24 mouse cellular contexts compared by ENCODE assay signal in genomic region chr11:115693979-115694578, GRCm38 (mm10). TPM values are rescaled to one million over a fixed set of nuclear protein-coding genes. Genes with fewer than 3 reads are reported as not detected.
DNase-seq lines count a peak whose midpoint lies in the region; ATAC-seq and TF ChIP-seq lines count a peak whose summit lies in the region.
"Had no signal": no experiment of that assay in that cellular context is flagged by ENCODE, and none has a peak within 500 bp of the region (broad histone marks: within the 10 kb centered on the region; RNA-seq: fewer than 3 reads in every experiment).

No protein-coding gene starts in this region.

- TF ChIP-seq CTCF in gastrocnemius, adult 2 months (IDR thresholded peaks at IDR 0.05) = no peak

- no peak overlapping the region for H3K4me3 ChIP-seq in gastrocnemius, adult 2 months
- H3K4me3 ChIP-seq in heart, embryonic 16.5 days (ENCODE audit: low read length) = no peak overlapping the region
- no peak overlapping the region for H3K4me3 ChIP-seq in macrophage (ENCODE audit: inconsistent target)
- H3K4me3 ChIP-seq: embryonic facial prominence, embryonic 15.5 days; forebrain, embryonic 15.5 days; hindbrain, embryonic 12.5 days; kidney, embryonic 15.5 days; limb, embryonic 12.5 days had no signal

- ATAC-seq in heart, embryonic 16.5 days (replicated peaks; ENCODE audit: extremely low read depth, insufficient read depth, low FRiP score) = no peak
- ATAC-seq: CD4-positive, CD25-positive, alpha-beta regulatory T cell, adult 4 months; forebrain, embryonic 15.5 days; lung, postnatal 0 days had no signal

- DNase-seq in gastrocnemius, adult 2 months = no peak
- DNase-seq in gastrocnemius, postnatal 14 days = no peak
- no peak for DNase-seq in heart, postnatal 10 days
- peak; percentile 57 for DNase-seq in 416B (ENCODE audit: low read depth)
- no peak for DNase-seq in urinary bladder, adult 18-20 months (ENCODE audit: low spot score in 2 of 2)
- no peak for DNase-seq in cerebellum, adult 11-12 months
- DNase-seq: adrenal gland, postnatal 10 days; cerebellum, adult 9-11 months; gastrocnemius, postnatal 10 days; kidney, adult 11 months; kidney, postnatal 36 days; midbrain, embryonic 14.5 days; right cerebral cortex, postnatal 14 days; thymus, adult 2 months had no signal

- 77% methylated on average over 12 of the region's 12 CpGs for WGBS in heart, embryonic 16.5 days
- WGBS in macrophage (ENCODE audit: missing documents) = 82% methylated on average over 12 of the region's 12 CpGs

- peak overlapping the region; percentile 89 for H3K27ac ChIP-seq in gastrocnemius, adult 2 months
- peak overlapping the region; percentile 59 for H3K27ac ChIP-seq in heart, embryonic 16.5 days (ENCODE audit: low read length)
- H3K27ac ChIP-seq in macrophage = peak overlapping the region; percentile 99
- H3K27ac ChIP-seq: embryonic facial prominence, embryonic 15.5 days; forebrain, embryonic 15.5 days; hindbrain, embryonic 12.5 days; kidney, embryonic 15.5 days; limb, embryonic 12.5 days; stomach, postnatal 0 days had no signal

- H3K4me1 ChIP-seq in heart, embryonic 16.5 days (ENCODE audit: control insufficient read depth, insufficient read depth, low read length) = peaks cover 76% of the 10 kb centered on the region

- no peak overlapping the region for H3K4me2 ChIP-seq in heart, embryonic 16.5 days (ENCODE audit: low read depth, low read length)
- H3K4me2 ChIP-seq: embryonic facial prominence, embryonic 15.5 days; forebrain, embryonic 15.5 days; hindbrain, embryonic 12.5 days; kidney, embryonic 15.5 days; limb, embryonic 12.5 days had no signal

- peaks cover 94% of the 10 kb centered on the region for H3K79me2 ChIP-seq in macrophage (ENCODE audit: inconsistent target)

- no peaks in the 10 kb centered on the region for H3K27me3 ChIP-seq in heart, embryonic 16.5 days (ENCODE audit: control insufficient read depth, insufficient read depth, low read length)
- H3K27me3 ChIP-seq: embryonic facial prominence, embryonic 15.5 days; forebrain, embryonic 15.5 days; hindbrain, embryonic 12.5 days; kidney, embryonic 15.5 days; limb, embryonic 12.5 days had no signal

- H3K36me3 ChIP-seq in heart, embryonic 16.5 days (ENCODE audit: control insufficient read depth, insufficient read depth) = peaks cover 5% of the 10 kb centered on the region; the same call in 1 of the 2 replicates
- H3K36me3 ChIP-seq in macrophage (ENCODE audit: inconsistent target) = peaks cover 11% of the 10 kb centered on the region

- intact Hi-C loops in gastrocnemius, adult 2 months (cut with DNase I) = no loop called here
- intact Hi-C loops in gastrocnemius, postnatal 14 days (cut with DNase I; ENCODE audit: low total_unique reads) = no loop called here
- intact Hi-C loops in heart, postnatal 10 days (cut with DNase I) = no loop called here

- no peak overlapping the region for H3K9ac ChIP-seq in heart, embryonic 16.5 days (ENCODE audit: low read length)
- H3K9ac ChIP-seq: embryonic facial prominence, embryonic 15.5 days; forebrain, embryonic 15.5 days; hindbrain, embryonic 12.5 days; kidney, embryonic 15.5 days; limb, embryonic 12.5 days had no signal

- no peaks in the 10 kb centered on the region for H3K9me3 ChIP-seq in heart, embryonic 16.5 days (replicated peaks; ENCODE audit: control insufficient read depth, low read length)
- H3K9me3 ChIP-seq: embryonic facial prominence, embryonic 15.5 days; forebrain, embryonic 15.5 days; hindbrain, embryonic 12.5 days; kidney, embryonic 15.5 days; limb, embryonic 12.5 days had no signal

RNA-seq across cellular contexts. Expression of gene Grb2, which starts 14.3 kb away (rescaled TPM):
- total RNA-seq in gastrocnemius, adult 2 months (2021) = 10 to 100 TPM; 60.3 to 74.7 TPM
- 10 to 100 TPM; 76.5 to 93.9 TPM for total RNA-seq in gastrocnemius, postnatal 14 days (2021)
- polyA plus RNA-seq in heart, embryonic 16.5 days (2015; fragmentation: Nextera tagmentation; extraction: Ambion mirVana) = 103 and 118 TPM in 2 replicates
- total RNA-seq in heart, postnatal 10 days (2021) = 100 to 1,000 TPM; 122 to 144 TPM
- 100 to 1,000 TPM in 21 of 26 experiments, 10 to 100 TPM in 5; 37.2 to 266 (median 136) TPM for total RNA-seq in macrophage (2018; cell fraction: chromatin; rRNA removed)
- total RNA-seq in macrophage (2018; cell fraction: cytosol; rRNA removed) = 100 to 1,000 TPM; 294 to 727 (median 469) TPM
- total RNA-seq in macrophage (2018; cell fraction: nucleus; rRNA removed) = 100 to 1,000 TPM in 25 of 26 experiments, 10 to 100 TPM in 1; 87.0 to 291 (median 183) TPM
- polyA plus RNA-seq in macrophage (2018) = 265 to 522 TPM (median 418 TPM) in 3 replicates
